ENCODE assay signal across 8 mouse cellular contexts in genomic region chr2:29346629-29347271, GRCm38 (mm10). TPM values are rescaled to one million over a fixed set of nuclear protein-coding genes. Genes with fewer than 3 reads are reported as not detected.
DNase-seq lines count a peak whose midpoint lies in the region; ATAC-seq lines count a peak whose summit lies in the region.

Gene Med27 (plus strand): TSS chr2:29346819.

- ATAC-seq in erythroblast, adult 5-6 weeks (replicated peaks; ENCODE audit: low FRiP score, poor library complexity, severe bottlenecking): peak; percentile 94
- peak; percentile 95 for ATAC-seq in kidney, embryonic 15.5 days (replicated peaks; ENCODE audit: low FRiP score)
- ATAC-seq in monocyte, adult 5-6 weeks (replicated peaks; ENCODE audit: insufficient number of reproducible peaks, low FRiP score, low TSS enrichment, poor library complexity, severe bottlenecking): peak; percentile 100

- peak; percentile 91 for DNase-seq in B cell, adult 2 months
- DNase-seq in brain, adult 2 months (ENCODE audit: low read depth, low spot score): peak; percentile 99
- DNase-seq in heart, embryonic 10.5 days (ENCODE audit: low spot score): peak; percentile 98
- peak; percentile 92 for DNase-seq in liver
- peak; percentile 87 to 94 for DNase-seq in spleen, postnatal 4 days (ENCODE audit: low spot score in 2 of 2)

- peaks cover 8% of the 10 kb centered on the region for H3K4me1 ChIP-seq in heart, embryonic 10.5 days
- peaks cover 9% of the 10 kb centered on the region for H3K4me1 ChIP-seq in kidney, embryonic 15.5 days

- H3K36me3 ChIP-seq in heart, embryonic 10.5 days: peaks cover 20% of the 10 kb centered on the region
- peaks cover 20% of the 10 kb centered on the region for H3K36me3 ChIP-seq in kidney, embryonic 15.5 days

- H3K9me3 ChIP-seq in heart, embryonic 10.5 days: no peaks in the 10 kb centered on the region
- H3K9me3 ChIP-seq in kidney, embryonic 15.5 days (replicated peaks): no peaks in the 10 kb centered on the region

- H3K4me2 ChIP-seq in kidney, embryonic 15.5 days: peak within 1 kb of the TSS; percentile 83

- peak within 1 kb of the TSS; percentile 72 for H3K27ac ChIP-seq in heart, embryonic 10.5 days
- H3K27ac ChIP-seq in kidney, embryonic 15.5 days: no peak within 1 kb of the TSS

- H3K4me3 ChIP-seq in heart, embryonic 10.5 days: peak within 1 kb of the TSS; percentile 75
- H3K4me3 ChIP-seq in kidney, embryonic 15.5 days (replicated peaks): peak within 1 kb of the TSS; percentile 74

- H3K27me3 ChIP-seq in heart, embryonic 10.5 days (ENCODE audit: insufficient read depth, poor library complexity, severe bottlenecking): no peaks in the 10 kb centered on the region
- peaks cover 13% of the 10 kb centered on the region; the same call in 1 of the 2 replicates for H3K27me3 ChIP-seq in kidney, embryonic 15.5 days

- peak within 1 kb of the TSS; percentile 67 for H3K9ac ChIP-seq in kidney, embryonic 15.5 days

- 1% methylated on average over 41 of the region's 41 CpGs for WGBS in heart, embryonic 10.5 days
- WGBS in kidney, embryonic 15.5 days: under 1% methylated on average over 41 of the region's 41 CpGs

RNA-seq across cellular contexts. Expression of gene Med27, which starts in this region (rescaled TPM):
- total RNA-seq in erythroblast, adult 5-6 weeks (2015; ENCODE audit: low replicate concordance): 4.0 and 9.6 TPM in 2 replicates
- 5.0 and 9.3 TPM in 2 replicates for total RNA-seq in erythroblast, adult 5-6 weeks (2017; ENCODE audit: low replicate concordance)
- 40.0 and 53.8 TPM in 2 replicates for polyA plus RNA-seq in heart, embryonic 10.5 days (2016; fragmentation: Nextera tagmentation; extraction: Ambion mirVana)
- polyA plus RNA-seq in kidney, embryonic 15.5 days (2015; fragmentation: Nextera tagmentation; extraction: Ambion mirVana): 52.7 and 53.3 TPM in 2 replicates
- 19.9 to 24.0 TPM (median 23.4 TPM) in 3 replicates for total RNA-seq in monocyte, adult 5-6 weeks (2017)
